In genomic region chr14:24841715-24842496, GRCm38 (mm10) we compare ENCODE assay signal across 8 mouse cellular contexts.
A peak's percentile ranks its signal among the peaks of the same experiment; 100 is the strongest.
DNase-seq lines count a peak whose midpoint lies in the region; ATAC-seq and TF ChIP-seq lines count a peak whose summit lies in the region.

No protein-coding gene starts in this region.

- H3K4me2 ChIP-seq in midbrain, embryonic 16.5 days (ENCODE audit: low read length), result peak overlapping the region; percentile 25

- H3K27me3 ChIP-seq in cerebellum, adult 2 months (ENCODE audit: control insufficient read depth, insufficient read depth, low read length), result no peaks in the 10 kb centered on the region
- no peaks in the 10 kb centered on the region for H3K27me3 ChIP-seq in forebrain, embryonic 10.5 days (ENCODE audit: poor library complexity, severe bottlenecking)
- H3K27me3 ChIP-seq in midbrain, embryonic 16.5 days (ENCODE audit: control insufficient read depth, insufficient read depth, low read depth, low read length), result no peaks in the 10 kb centered on the region

- ATAC-seq in midbrain, embryonic 16.5 days, result peak; percentile 93

- no peak for TF ChIP-seq CTCF in cerebellum, adult 2 months (IDR thresholded peaks at IDR 0.05; ENCODE audit: borderline replicate concordance, insufficient read depth, low read depth, low read length)

- H3K36me3 ChIP-seq in forebrain, embryonic 10.5 days (replicated peaks), result no peaks in the 10 kb centered on the region
- H3K36me3 ChIP-seq in midbrain, embryonic 16.5 days (ENCODE audit: control insufficient read depth, insufficient read depth, low read length), result no peaks in the 10 kb centered on the region

- no peaks in the 10 kb centered on the region for H3K9me3 ChIP-seq in forebrain, embryonic 10.5 days
- no peaks in the 10 kb centered on the region for H3K9me3 ChIP-seq in midbrain, embryonic 16.5 days (replicated peaks; ENCODE audit: control insufficient read depth, low read length, poor library complexity, severe bottlenecking)

- WGBS in cerebellum, adult 2 months, result 38% methylated on average over 17 of the region's 17 CpGs
- 36% methylated on average over 17 of the region's 17 CpGs for WGBS in forebrain, embryonic 10.5 days
- 10% methylated on average over 17 of the region's 17 CpGs for WGBS in midbrain, embryonic 16.5 days

- H3K4me1 ChIP-seq in cerebellum, adult 2 months (ENCODE audit: control insufficient read depth, insufficient read depth, low read length), result peaks cover 7% of the 10 kb centered on the region
- H3K4me1 ChIP-seq in forebrain, embryonic 10.5 days, result peaks cover 38% of the 10 kb centered on the region
- peaks cover 27% of the 10 kb centered on the region for H3K4me1 ChIP-seq in midbrain, embryonic 16.5 days (ENCODE audit: control insufficient read depth, insufficient read depth, low read length)

- no peak for TF ChIP-seq POLR2A in cerebellum, adult 2 months (IDR thresholded peaks at IDR 0.05; ENCODE audit: borderline replicate concordance, insufficient read depth, low read length)

- H3K4me3 ChIP-seq in cerebellum, adult 2 months (replicated peaks; ENCODE audit: insufficient read depth, low read depth, low read length), result no peak overlapping the region
- H3K4me3 ChIP-seq in forebrain, embryonic 10.5 days, result peak overlapping the region; percentile 4; the same call in 1 of the 2 replicates
- no peak overlapping the region for H3K4me3 ChIP-seq in midbrain, embryonic 16.5 days (ENCODE audit: low read depth, low read length)

- peak; percentile 36 to 41 for DNase-seq in cerebellum, adult 2 months
- DNase-seq in forebrain, embryonic 10.5 days (ENCODE audit: extremely low spot score, low spot score), result peak; percentile 55
- DNase-seq in layer of hippocampus, adult 9-11 months, result peak; percentile 89
- DNase-seq in T-cell, adult 2 months (ENCODE audit: low spot score), result no peak
- DNase-seq in adrenal gland, adult (ENCODE audit: inconsistent age in 2 of 2, low spot score in 1 of 2), result no peak
- no peak for DNase-seq in natural killer cell, adult 2 months (ENCODE audit: low spot score in 2 of 2)
- DNase-seq in urinary bladder, postnatal 14 days (ENCODE audit: low spot score), result no peak

- H3K9ac ChIP-seq in midbrain, embryonic 16.5 days (ENCODE audit: low read depth, low read length), result peak overlapping the region; percentile 43

- no peak overlapping the region for H3K27ac ChIP-seq in cerebellum, adult 2 months (ENCODE audit: insufficient read depth, low read length)
- H3K27ac ChIP-seq in forebrain, embryonic 10.5 days, result peak overlapping the region; percentile 80
- H3K27ac ChIP-seq in midbrain, embryonic 16.5 days (ENCODE audit: low read length), result peak overlapping the region; percentile 97

Comparison
In these comparisons a context has a peak if more than half of its experiments do, and no peak if none do; other contexts are left out.
1. DNase-seq: peak in cerebellum, adult 2 months (2 of 2), forebrain, embryonic 10.5 days (single experiment) and layer of hippocampus, adult 9-11 months (single experiment); none in T-cell, adult 2 months (single experiment), adrenal gland, adult (0 of 2), natural killer cell, adult 2 months (0 of 2) and urinary bladder, postnatal 14 days (single experiment).